Mouse (Mus musculus) kidney, adult 2 months (tissue): ENCODE measurements at regions not wholly inside any gene's neighbourhood (a gene's known extent, or its start where the extent isn't known, plus 50 kb on each side); places are given as distances from the start of the nearest gene placed in this dataset.

Experiments
- CTCF ChIP-seq: fragments of 200-500 bp; conservative IDR thresholded peaks from 2 replicates; pipeline ENCODE4 v1.5.1; 2011; ENCODE audit warnings: low read depth, mild to moderate bottlenecking, control low read depth, low read length, moderate library complexity, mixed read lengths; ENCODE audit not compliant: insufficient read depth, insufficient read length
- POLR2A ChIP-seq: fragments of 200-500 bp; IDR thresholded peaks from one replicate; pipeline ENCODE4 v1.6.1; 2011; ENCODE audit warnings: low read depth, low read length, control low read depth

DNA sequence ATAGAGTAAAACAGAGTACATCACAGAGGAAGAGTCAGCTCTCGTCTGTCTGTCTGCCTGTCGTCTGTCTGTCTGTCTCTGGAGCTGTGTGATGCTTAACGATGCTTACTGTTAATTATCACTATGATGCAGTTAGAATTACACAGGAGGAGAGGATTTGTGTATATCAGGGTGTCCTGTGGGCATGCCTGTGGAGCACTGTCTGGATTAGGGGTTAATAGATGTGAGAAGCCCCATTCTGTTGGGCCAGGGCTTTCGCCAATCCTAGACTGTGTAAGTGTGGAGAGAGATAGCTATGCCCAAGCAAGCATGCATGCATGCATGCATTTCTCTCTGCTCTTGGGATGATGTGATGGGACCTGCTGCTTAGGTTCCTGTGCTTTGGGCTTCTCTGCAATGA is 218.0 kb upstream of the Nr5a2 start:
- TF ChIP-seq POLR2A (no peak), CTCF (no peak)
